In the genomic region with DNA sequence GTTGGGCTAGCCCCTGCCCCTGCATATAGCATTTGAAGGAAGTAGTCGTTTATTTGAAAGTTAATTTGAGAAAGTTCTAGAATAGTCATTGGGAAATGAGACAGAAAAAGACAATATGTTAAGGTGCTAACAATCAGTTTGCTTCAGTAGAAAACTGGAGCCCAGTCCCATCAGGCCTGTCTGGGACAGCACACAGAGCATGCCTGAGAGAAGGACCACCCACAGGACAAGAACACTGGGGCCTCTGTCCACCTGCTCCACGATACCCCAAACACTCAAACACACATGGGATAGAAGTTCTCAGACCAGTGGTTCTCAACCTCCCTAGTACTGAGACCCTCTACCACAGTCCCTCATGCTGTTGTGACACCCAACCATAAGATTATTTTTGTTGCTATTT, we compare ENCODE assay signal across 23 mouse cellular contexts.
"Had no signal": no experiment of that assay in that cellular context is flagged by ENCODE, and none has a peak within 500 bp of the region (broad histone marks: within the 10 kb centered on the region; RNA-seq: fewer than 3 reads in every experiment).

No protein-coding gene starts in this region.

- H3K9me3 ChIP-seq: heart, embryonic 10.5 days; hindbrain, embryonic 10.5 days; hindbrain, embryonic 12.5 days; intestine, embryonic 15.5 days; limb, embryonic 13.5 days; limb, embryonic 15.5 days; liver, embryonic 12.5 days had no signal

- DNase-seq: gastrocnemius, postnatal 14 days; gastrocnemius, postnatal 36 days; heart, adult 18-20 months; heart, postnatal 10 days; heart, postnatal 4 days; kidney, adult 18-20 months; kidney, adult 8-10 months; kidney, postnatal 10 days; kidney, postnatal 25 days; kidney, postnatal 4 days had no signal

- H3K4me2 ChIP-seq: heart, embryonic 12.5 days; hindbrain, embryonic 12.5 days; hindbrain, embryonic 14.5 days; intestine, embryonic 15.5 days; limb, embryonic 13.5 days; limb, embryonic 15.5 days; liver, embryonic 12.5 days had no signal

- H3K9ac ChIP-seq: heart, embryonic 12.5 days; hindbrain, embryonic 12.5 days; hindbrain, embryonic 14.5 days; intestine, embryonic 15.5 days; limb, embryonic 13.5 days; limb, embryonic 15.5 days; liver, embryonic 12.5 days had no signal

- H3K4me3 ChIP-seq: heart, embryonic 10.5 days; heart, embryonic 12.5 days; hindbrain, embryonic 10.5 days; hindbrain, embryonic 12.5 days; intestine, embryonic 15.5 days; layer of hippocampus, adult 2 months; left cerebral cortex, adult 2 months; limb, embryonic 13.5 days; limb, embryonic 15.5 days; liver, embryonic 12.5 days had no signal

- H3K36me3 ChIP-seq: heart, embryonic 10.5 days; heart, embryonic 12.5 days; hindbrain, embryonic 10.5 days; hindbrain, embryonic 12.5 days; intestine, embryonic 15.5 days; limb, embryonic 13.5 days; limb, embryonic 15.5 days; liver, embryonic 12.5 days had no signal

- H3K27ac ChIP-seq: hindbrain, embryonic 10.5 days; hindbrain, embryonic 14.5 days; intestine, embryonic 15.5 days; limb, embryonic 15.5 days; liver, embryonic 12.5 days had no signal

- ATAC-seq: hindbrain, embryonic 16.5 days; intestine, embryonic 15.5 days; intestine, postnatal 0 days; liver, embryonic 12.5 days had no signal

- H3K27me3 ChIP-seq: heart, embryonic 12.5 days; intestine, embryonic 15.5 days; limb, embryonic 13.5 days; limb, embryonic 15.5 days; liver, embryonic 12.5 days had no signal
